9 mouse cellular contexts compared by ENCODE assay signal in the genomic region with DNA sequence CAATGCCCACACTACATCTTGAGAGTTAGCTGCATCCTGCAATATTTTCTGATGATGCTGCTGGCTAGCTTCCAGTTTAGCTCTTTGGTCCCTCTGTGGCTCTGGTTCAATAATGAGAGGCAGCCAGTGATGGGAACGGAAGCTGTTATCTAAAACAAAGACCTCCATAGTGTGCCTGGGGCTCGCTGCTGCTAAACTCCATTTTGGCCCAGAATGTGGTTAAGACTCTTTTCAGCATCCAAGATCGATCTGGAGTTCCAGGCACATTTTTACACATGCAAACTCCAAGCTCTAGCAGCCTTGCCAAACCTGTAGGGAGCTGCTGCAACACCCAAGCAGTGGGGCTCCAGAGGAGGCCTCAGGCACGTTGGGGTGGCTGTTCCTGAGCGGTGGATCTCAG.
DNase-seq lines count a peak whose midpoint lies in the region; ATAC-seq and TF ChIP-seq lines count a peak whose summit lies in the region.
"Had no signal": no experiment of that assay in that cellular context is flagged by ENCODE, and none has a peak within 500 bp of the region (broad histone marks: within the 10 kb centered on the region; RNA-seq: fewer than 3 reads in every experiment).

No protein-coding gene starts in this region.

- H3K27ac ChIP-seq in hindbrain, embryonic 13.5 days = peak overlapping the region; percentile 60
- no peak overlapping the region for H3K27ac ChIP-seq in hindbrain, embryonic 10.5 days
- H3K27ac ChIP-seq in midbrain, embryonic 11.5 days (ENCODE audit: low read depth, low read length) = no peak overlapping the region
- H3K27ac ChIP-seq in midbrain, embryonic 10.5 days (replicated peaks) = no peak overlapping the region
- H3K27ac ChIP-seq in forebrain, postnatal 0 days (ENCODE audit: low read depth, low read length) = 0 out of 2 replicates have a peak overlapping the region, but pooled peaks have one; percentile 9
- H3K27ac ChIP-seq in neural tube, embryonic 15.5 days (replicated peaks) = peak overlapping the region; percentile 72

- peaks cover 33% of the 10 kb centered on the region for H3K4me1 ChIP-seq in hindbrain, embryonic 13.5 days (replicated peaks)
- peaks cover 22% of the 10 kb centered on the region for H3K4me1 ChIP-seq in hindbrain, embryonic 10.5 days (replicated peaks)
- peaks cover 12% of the 10 kb centered on the region for H3K4me1 ChIP-seq in midbrain, embryonic 11.5 days (ENCODE audit: control insufficient read depth, insufficient read depth, low read length)
- H3K4me1 ChIP-seq in midbrain, embryonic 10.5 days = peaks cover 17% of the 10 kb centered on the region
- peaks cover 6% of the 10 kb centered on the region for H3K4me1 ChIP-seq in forebrain, postnatal 0 days (ENCODE audit: insufficient read depth)
- H3K4me1 ChIP-seq in neural tube, embryonic 15.5 days = peaks cover 33% of the 10 kb centered on the region

- no peak for DNase-seq in hindbrain, embryonic 10.5 days (ENCODE audit: low spot score)
- DNase-seq in midbrain, embryonic 11.5 days (ENCODE audit: low spot score, missing footprints) = peak; percentile 19
- DNase-seq in midbrain, embryonic 10.5 days (ENCODE audit: low spot score) = no peak
- DNase-seq in forebrain, postnatal 0 days = peak; percentile 52
- no peak for DNase-seq in c-Kit-positive CD71-positive TER-119-positive erythroid progenitor cells, embryonic 14.5 days (ENCODE audit: low spot score)
- DNase-seq: kidney, postnatal 25 days had no signal

- H3K4me3 ChIP-seq in hindbrain, embryonic 13.5 days = no peak overlapping the region
- no peak overlapping the region for H3K4me3 ChIP-seq in hindbrain, embryonic 10.5 days
- no peak overlapping the region for H3K4me3 ChIP-seq in midbrain, embryonic 11.5 days (ENCODE audit: low read depth, low read length)
- H3K4me3 ChIP-seq in midbrain, embryonic 10.5 days = no peak overlapping the region
- H3K4me3 ChIP-seq in forebrain, postnatal 0 days (ENCODE audit: low read depth, low read length) = no peak overlapping the region
- no peak overlapping the region for H3K4me3 ChIP-seq in neural tube, embryonic 15.5 days (replicated peaks)

- no peaks in the 10 kb centered on the region for H3K27me3 ChIP-seq in hindbrain, embryonic 13.5 days
- H3K27me3 ChIP-seq in hindbrain, embryonic 10.5 days (ENCODE audit: insufficient read depth, poor library complexity, severe bottlenecking) = no peaks in the 10 kb centered on the region
- no peaks in the 10 kb centered on the region for H3K27me3 ChIP-seq in midbrain, embryonic 11.5 days (ENCODE audit: control insufficient read depth, insufficient read depth, low read length)
- no peaks in the 10 kb centered on the region for H3K27me3 ChIP-seq in midbrain, embryonic 10.5 days (ENCODE audit: low read depth, poor library complexity, severe bottlenecking)
- H3K27me3 ChIP-seq in forebrain, postnatal 0 days (ENCODE audit: insufficient read depth, low read length) = no peaks in the 10 kb centered on the region
- no peaks in the 10 kb centered on the region for H3K27me3 ChIP-seq in neural tube, embryonic 15.5 days (replicated peaks)

- TF ChIP-seq CTCF in forebrain, postnatal 0 days (IDR thresholded peaks at IDR 0.05; ENCODE audit: low read depth) = no peak

- H3K9me3 ChIP-seq in hindbrain, embryonic 13.5 days = no peaks in the 10 kb centered on the region
- H3K9me3 ChIP-seq in hindbrain, embryonic 10.5 days = no peaks in the 10 kb centered on the region
- H3K9me3 ChIP-seq in midbrain, embryonic 11.5 days (ENCODE audit: control insufficient read depth, low read length) = no peaks in the 10 kb centered on the region
- H3K9me3 ChIP-seq in midbrain, embryonic 10.5 days (replicated peaks) = no peaks in the 10 kb centered on the region
- no peaks in the 10 kb centered on the region for H3K9me3 ChIP-seq in forebrain, postnatal 0 days (ENCODE audit: low read length)
- no peaks in the 10 kb centered on the region for H3K9me3 ChIP-seq in neural tube, embryonic 15.5 days (replicated peaks)

- H3K4me2 ChIP-seq in hindbrain, embryonic 13.5 days = no peak overlapping the region
- H3K4me2 ChIP-seq in midbrain, embryonic 11.5 days = no peak overlapping the region
- H3K4me2 ChIP-seq in forebrain, postnatal 0 days (ENCODE audit: low read depth) = no peak overlapping the region
- no peak overlapping the region for H3K4me2 ChIP-seq in neural tube, embryonic 15.5 days
- H3K4me2 ChIP-seq: liver, embryonic 11.5 days had no signal

- no peaks in the 10 kb centered on the region; the same call in 1 of the 2 replicates for H3K36me3 ChIP-seq in hindbrain, embryonic 13.5 days
- no peaks in the 10 kb centered on the region; the same call in 1 of the 2 replicates for H3K36me3 ChIP-seq in hindbrain, embryonic 10.5 days
- H3K36me3 ChIP-seq in midbrain, embryonic 11.5 days (ENCODE audit: control insufficient read depth, insufficient read depth, low read length) = no peaks in the 10 kb centered on the region
- H3K36me3 ChIP-seq in midbrain, embryonic 10.5 days = no peaks in the 10 kb centered on the region
- no peaks in the 10 kb centered on the region for H3K36me3 ChIP-seq in forebrain, postnatal 0 days (ENCODE audit: insufficient read depth)
- peaks cover 4% of the 10 kb centered on the region; the same call in 1 of the 2 replicates for H3K36me3 ChIP-seq in neural tube, embryonic 15.5 days

- ATAC-seq in hindbrain, embryonic 13.5 days (ENCODE audit: low FRiP score) = no peak
- ATAC-seq in midbrain, embryonic 11.5 days (ENCODE audit: low FRiP score) = no peak
- ATAC-seq in forebrain, postnatal 0 days = peak; percentile 30; the same call in 1 of the 2 replicates
- no peak for ATAC-seq in neural tube, embryonic 15.5 days (ENCODE audit: low FRiP score)

- WGBS in hindbrain, embryonic 13.5 days = 48% methylated on average over 5 of the region's 5 CpGs
- 76% methylated on average over 5 of the region's 5 CpGs for WGBS in hindbrain, embryonic 10.5 days
- WGBS in midbrain, embryonic 11.5 days = 75% methylated on average over 5 of the region's 5 CpGs
- WGBS in midbrain, embryonic 10.5 days = 77% methylated on average over 5 of the region's 5 CpGs
- 25% methylated on average over 5 of the region's 5 CpGs for WGBS in forebrain, postnatal 0 days
- whole genome bisulfite sequencing in neural tube, embryonic 15.5 days = 43% methylated on average over 5 of the region's 5 CpGs

- H3K9ac ChIP-seq in hindbrain, embryonic 13.5 days = no peak overlapping the region
- no peak overlapping the region for H3K9ac ChIP-seq in midbrain, embryonic 11.5 days (ENCODE audit: low read length)
- H3K9ac ChIP-seq in forebrain, postnatal 0 days = no peak overlapping the region
- H3K9ac ChIP-seq in neural tube, embryonic 15.5 days (replicated peaks) = no peak overlapping the region

Comparison
In these comparisons a context has a peak if more than half of its experiments do, and no peak if none do; other contexts are left out.
1. H3K27ac ChIP-seq: peak in hindbrain, embryonic 13.5 days (single experiment), forebrain, postnatal 0 days (single experiment) and neural tube, embryonic 15.5 days (single experiment); none in hindbrain, embryonic 10.5 days (single experiment), midbrain, embryonic 11.5 days (single experiment) and midbrain, embryonic 10.5 days (single experiment).
2. DNase-seq: peak in midbrain, embryonic 11.5 days (single experiment) and forebrain, postnatal 0 days (single experiment); none in hindbrain, embryonic 10.5 days (single experiment), midbrain, embryonic 10.5 days (single experiment) and c-Kit-positive CD71-positive TER-119-positive erythroid progenitor cells, embryonic 14.5 days (single experiment).